Mouse (Mus musculus) left cerebral cortex, postnatal 4 days (tissue): ENCODE measurements around the gene Kpna2. TPM values are rescaled to one million over a fixed set of nuclear protein-coding genes. Genes with fewer than 3 reads are reported as not detected.

Experiments used
- DNase-seq: peaks from one replicate; pipeline ENCODE4 v3.0.0-alpha.2; 2022
- intact Hi-C: fragments of 180-260 bp; cut with DNase I; formaldehyde crosslinking; loops from one replicate; pipeline ENCODE4 v1.15.1; 2025
- total RNA-seq, 2 experiments: library from RNA; stranded (reverse); gene quantifications; 2 replicates each; pipeline ENCODE4 v1.2.3; 2021

Gene Kpna2
- 10 to 100 TPM; 43.4 to 53.2 TPM for total RNA-seq

GRCm38 (mm10) chr11:106999151-106999948 is at the start of gene Kpna2:
Kpna2 (minus strand) TSS chr11:106999541.
- intact Hi-C loops = no loop called here
- peak; percentile 92 for DNase-seq

- intact Hi-C loops = no loop called here
Observed at GRCm38 (mm10) chr11:107046766-107047620, 47.7 kb upstream of the Kpna2 start.

DNA sequence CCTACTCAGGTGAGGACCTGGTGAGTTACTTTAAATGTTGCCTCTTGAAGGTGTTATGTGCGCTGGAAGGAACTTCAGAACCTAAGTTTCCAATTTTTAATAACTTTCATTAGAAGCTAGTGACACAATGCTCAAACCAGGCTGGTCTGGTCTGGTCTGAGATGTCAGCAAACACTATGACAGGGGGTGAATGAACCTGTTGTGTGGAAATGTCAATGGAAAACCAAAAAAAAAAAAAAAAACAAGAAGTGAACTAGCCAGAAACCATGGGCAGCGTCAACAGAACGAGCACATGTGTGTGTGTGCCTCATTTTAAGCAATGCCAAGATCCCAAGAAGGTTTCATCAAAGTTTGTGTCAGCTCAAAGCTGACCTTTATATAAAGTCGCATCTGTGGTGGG is 46.2 kb upstream of the Kpna2 start:
- intact Hi-C loops = no loop called here

More at GRCm38 (mm10) chr11:107046766-107047620, 47.7 kb upstream of the Kpna2 start:
- no peak for DNase-seq

GRCm38 (mm10) chr11:107044321-107044720 is 45.0 kb upstream of the Kpna2 start:
- intact Hi-C loops = no loop called here

More for the DNA sequence above, 46.2 kb upstream of the Kpna2 start:
- no peak for DNase-seq

DNA sequence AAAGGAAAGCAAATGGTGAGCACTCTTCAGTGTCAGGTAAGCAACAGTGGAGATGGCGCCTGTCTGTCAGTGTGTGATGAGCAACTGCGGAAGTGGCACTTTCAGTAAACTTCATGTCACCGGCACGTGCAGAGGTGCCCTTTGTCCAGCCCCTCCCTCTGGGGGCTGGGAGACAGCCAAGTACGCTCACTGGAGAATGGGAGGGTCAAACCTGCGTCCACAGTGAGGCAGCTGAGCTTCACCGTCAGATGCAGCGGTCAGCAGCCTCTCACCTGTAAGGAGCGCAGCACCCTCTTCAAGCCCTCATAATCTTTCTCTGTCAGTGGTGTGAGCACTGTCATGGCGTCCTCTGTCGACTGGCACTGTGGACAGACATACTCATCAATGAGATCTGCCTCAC is 44.0 kb upstream of the Kpna2 start:
- no peak for DNase-seq
- intact Hi-C loops = no loop called here

More at GRCm38 (mm10) chr11:107044321-107044720, 45.0 kb upstream of the Kpna2 start:
- peak; percentile 70 for DNase-seq

GRCm38 (mm10) chr11:107041396-107041795 is 42.1 kb upstream of the Kpna2 start:
- no peak for DNase-seq
- intact Hi-C loops = no loop called here

DNA sequence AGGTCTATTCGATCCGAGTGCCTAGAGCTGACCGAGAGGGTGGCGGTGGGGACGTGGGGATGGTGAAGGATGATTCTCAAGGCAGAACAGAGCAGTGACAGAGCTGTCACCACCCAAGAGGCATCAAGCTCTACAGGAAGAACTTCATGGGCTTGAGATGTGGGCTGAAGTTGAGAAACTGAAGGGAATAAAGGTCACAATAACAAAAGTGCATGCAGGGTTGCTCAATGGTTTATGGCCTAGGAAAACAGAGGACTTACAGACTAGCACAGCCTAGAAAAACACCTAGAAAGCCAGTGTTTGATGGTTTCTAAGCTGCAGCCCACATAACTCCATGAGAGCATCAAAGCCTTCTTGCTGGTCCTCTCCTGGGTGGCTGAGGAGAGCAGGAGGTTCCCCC is 40.1 kb upstream of the Kpna2 start:
- no peak for DNase-seq
- intact Hi-C loops = no loop called here

DNA sequence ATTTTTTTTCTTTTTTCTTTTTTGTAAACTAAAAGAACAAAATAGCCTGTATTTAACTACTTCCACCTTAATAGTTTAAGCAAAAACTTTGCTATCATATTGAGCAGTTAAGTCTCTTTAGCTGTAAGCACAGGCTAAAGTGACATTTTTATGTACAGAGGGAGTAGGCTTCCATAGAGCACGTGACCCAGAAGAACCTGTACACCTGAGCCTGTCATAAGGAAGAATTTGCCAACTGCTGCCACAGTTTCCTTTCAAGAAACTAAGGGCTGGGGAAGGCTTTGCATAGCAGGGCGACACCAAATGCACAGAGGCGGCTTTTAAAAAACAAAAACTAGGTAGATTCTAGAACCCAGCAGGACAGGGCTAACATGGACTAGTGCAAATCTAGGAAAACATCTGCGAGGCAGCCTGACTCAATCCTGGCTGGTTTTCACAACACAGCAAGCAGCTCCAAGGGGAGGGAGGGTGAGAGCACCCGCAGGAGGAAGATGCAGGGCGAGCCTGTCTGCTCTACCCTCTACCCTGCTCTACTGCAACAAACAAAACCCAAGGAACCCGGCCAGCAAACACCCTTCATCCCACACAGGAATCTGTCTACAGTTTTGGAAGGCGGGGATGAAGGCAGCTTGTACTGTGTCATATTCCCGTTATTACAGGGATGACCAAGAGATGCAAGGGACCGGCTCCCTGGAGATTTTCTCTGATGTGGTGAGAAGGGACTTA is 34.9 kb upstream of the Kpna2 start:
- no peak for DNase-seq
- intact Hi-C loops = no loop called here

GRCm38 (mm10) chr11:107031635-107032034 is 32.3 kb upstream of the Kpna2 start:
- intact Hi-C loops = no loop called here
- DNase-seq = no peak

- intact Hi-C loops = no loop called here
- DNase-seq = no peak
Observed at GRCm38 (mm10) chr11:107029536-107029935, 30.2 kb upstream of the Kpna2 start.

- DNase-seq = no peak
- intact Hi-C loops = no loop called here
Observed at GRCm38 (mm10) chr11:107028754-107029153, 29.4 kb upstream of the Kpna2 start.

- intact Hi-C loops = no loop called here
- DNase-seq = no peak
Observed at GRCm38 (mm10) chr11:107028275-107028618, 28.9 kb upstream of the Kpna2 start.

GRCm38 (mm10) chr11:107027431-107028274 is 28.3 kb upstream of the Kpna2 start:
- intact Hi-C loops = no loop called here
- DNase-seq = peak; percentile 90

DNA sequence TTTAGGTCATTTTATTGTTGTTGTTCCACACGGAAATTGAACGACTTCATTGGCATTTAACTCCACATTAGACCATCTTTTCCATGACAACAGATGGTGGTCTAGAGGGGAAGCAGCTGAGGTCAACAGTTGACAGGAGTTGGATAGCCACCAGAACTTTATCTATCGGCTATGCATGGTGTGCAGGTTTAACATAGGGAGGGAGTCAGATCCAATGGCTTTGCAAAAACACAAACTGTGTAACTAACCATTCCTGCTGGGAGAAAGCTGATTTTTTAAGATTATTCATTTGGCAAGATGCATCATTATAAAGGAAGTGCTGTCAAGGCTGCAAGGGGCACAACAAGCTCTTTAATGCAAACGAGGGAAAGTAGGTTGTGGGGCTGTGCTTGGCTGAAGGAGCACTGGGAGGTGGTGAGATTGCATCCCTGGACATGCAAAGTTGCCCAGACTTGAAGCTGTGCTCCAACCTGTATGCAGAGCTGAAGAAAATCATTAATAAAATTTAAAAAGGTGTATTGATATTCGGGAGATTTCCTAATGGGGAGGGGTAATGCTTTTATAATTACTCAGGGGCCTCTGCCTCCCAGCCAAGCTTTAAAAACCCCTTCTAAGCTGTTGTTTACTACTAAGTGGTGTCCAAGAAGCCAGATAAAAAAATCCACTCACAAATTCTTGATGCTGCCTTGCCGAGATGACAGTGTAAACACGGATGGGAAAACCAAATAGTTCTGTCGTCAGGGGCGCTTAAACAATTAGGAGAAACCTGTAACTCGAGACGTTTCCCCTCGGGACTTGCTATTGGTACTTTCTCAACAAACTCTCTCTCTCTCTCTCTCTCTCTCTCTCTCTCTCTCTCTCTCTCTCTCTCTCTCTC is 27.5 kb upstream of the Kpna2 start:
- intact Hi-C loops = no loop called here
- DNase-seq = no peak

- intact Hi-C loops = no loop called here
- DNase-seq = peak; percentile 46
Observed at GRCm38 (mm10) chr11:107025411-107026321, 26.3 kb upstream of the Kpna2 start, which contains the start of gene 1810010H24Rik. 1810010H24Rik (plus strand) TSS chr11:107025681.

- intact Hi-C loops = no loop called here
Observed at GRCm38 (mm10) chr11:107024406-107024805, 25.1 kb upstream of the Kpna2 start.

GRCm38 (mm10) chr11:107022050-107022683 is 22.8 kb upstream of the Kpna2 start:
- no peak for DNase-seq

More at GRCm38 (mm10) chr11:107024406-107024805, 25.1 kb upstream of the Kpna2 start:
- no peak for DNase-seq

More at GRCm38 (mm10) chr11:107022050-107022683, 22.8 kb upstream of the Kpna2 start:
- intact Hi-C loops = no loop called here
